Mouse (Mus musculus): Measurements from ENCODE around the gene Efna2. TPM values are rescaled to one million over a fixed set of nuclear protein-coding genes. Genes with fewer than 3 reads are reported as not detected.

Efna2 gene
- polyA plus RNA-seq, 1 experiment from 2014 or later = 12.2 TPM

GRCm38 (mm10) chr10:80157141-80157929 lies 21.9 kb upstream of the Efna2 start:
- Histone ChIP-seq H3K4me3 (ENCODE audit: low read depth, low read length) (no peak overlapping the region), H3K27ac (ENCODE audit: low read depth) (peak overlapping the region; percentile 83), H3K9me3 (ENCODE audit: control insufficient read depth, low read length) (no peaks in the 10 kb centered on the region), H3K4me1 (replicated peaks; ENCODE audit: control insufficient read depth, insufficient read depth, low read length) (peaks cover 84% of the 10 kb centered on the region), H3K9ac (ENCODE audit: low read length) (no peak overlapping the region), H3K4me2 (ENCODE audit: low read length) (no peak overlapping the region), H3K27me3 (replicated peaks; ENCODE audit: control insufficient read depth, insufficient read depth, low read length) (no peaks in the 10 kb centered on the region), H3K36me3 (ENCODE audit: control insufficient read depth, insufficient read depth, low read length) (peaks cover 53% of the 10 kb centered on the region)
- WGBS = 64% methylated on average over 15 of the region's 15 CpGs
- ATAC-seq (replicated peaks; ENCODE audit: low FRiP score, low TSS enrichment, low read depth) = no peak
- DNase-seq (ENCODE audit: low spot score) = no peak

DNA sequence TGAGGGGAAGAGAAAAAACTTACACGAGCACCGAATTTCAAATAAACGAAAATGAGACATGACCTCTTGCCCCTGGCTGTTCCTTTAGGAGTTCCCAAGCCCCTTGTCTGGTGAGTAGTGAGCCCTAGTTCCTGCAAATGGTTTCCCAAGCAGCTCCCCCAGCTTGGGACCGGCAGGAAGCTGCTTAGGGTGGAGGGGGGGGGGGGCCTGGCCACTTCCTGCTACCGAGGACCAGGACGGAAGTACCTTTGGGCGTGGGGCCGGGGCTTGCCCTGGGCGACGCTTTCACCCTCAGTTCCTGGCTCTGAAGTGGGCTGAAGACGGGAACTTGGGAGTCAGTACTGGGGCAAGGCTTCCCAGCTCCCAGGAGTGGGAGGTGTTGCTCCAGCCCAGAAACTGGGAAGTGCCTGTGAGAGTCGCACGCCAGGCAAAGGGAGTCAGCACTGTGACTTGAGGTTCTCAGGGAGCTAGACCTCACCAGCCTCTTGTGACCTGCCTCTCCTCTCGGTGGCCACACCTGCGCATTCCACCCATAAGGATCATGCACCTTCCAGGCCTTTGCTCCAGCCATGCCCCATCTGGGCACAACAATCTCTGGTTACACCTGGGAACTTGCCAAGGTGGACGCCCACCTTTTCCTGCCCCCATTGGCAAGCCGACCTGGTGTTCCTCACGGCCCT lies 20.8 kb upstream of the Efna2 start:
- Histone ChIP-seq H3K4me1 (replicated peaks; ENCODE audit: control insufficient read depth, insufficient read depth, low read length) (peaks cover 81% of the 10 kb centered on the region), H3K9me3 (ENCODE audit: control insufficient read depth, low read length) (no peaks in the 10 kb centered on the region), H3K27ac (ENCODE audit: low read depth) (peak overlapping the region; percentile 83), H3K9ac (ENCODE audit: low read length) (no peak overlapping the region), H3K4me2 (ENCODE audit: low read length) (0 out of 2 replicates have a peak overlapping the region, but pooled peaks have one; percentile 65), H3K27me3 (replicated peaks; ENCODE audit: control insufficient read depth, insufficient read depth, low read length) (no peaks in the 10 kb centered on the region), H3K36me3 (ENCODE audit: control insufficient read depth, insufficient read depth, low read length) (peaks cover 42% of the 10 kb centered on the region), H3K4me3 (ENCODE audit: low read depth, low read length) (no peak overlapping the region)
- peak; percentile 78 for DNase-seq (ENCODE audit: low spot score)
- peak; percentile 2; the same call in 1 of the 2 replicates for ATAC-seq (replicated peaks; ENCODE audit: low FRiP score, low TSS enrichment, low read depth)
- WGBS = 10% methylated on average over 18 of the region's 18 CpGs

GRCm38 (mm10) chr10:80159021-80159560 lies 20.2 kb upstream of the Efna2 start:
- no peak for ATAC-seq (replicated peaks; ENCODE audit: low FRiP score, low TSS enrichment, low read depth)
- Histone ChIP-seq H3K27ac (ENCODE audit: low read depth) (peak overlapping the region; percentile 83), H3K4me2 (ENCODE audit: low read length) (peak overlapping the region; percentile 65), H3K27me3 (replicated peaks; ENCODE audit: control insufficient read depth, insufficient read depth, low read length) (no peaks in the 10 kb centered on the region), H3K9ac (ENCODE audit: low read length) (0 out of 2 replicates have a peak overlapping the region, but pooled peaks have one; percentile 10), H3K9me3 (ENCODE audit: control insufficient read depth, low read length) (no peaks in the 10 kb centered on the region), H3K4me1 (replicated peaks; ENCODE audit: control insufficient read depth, insufficient read depth, low read length) (peaks cover 80% of the 10 kb centered on the region), H3K4me3 (ENCODE audit: low read depth, low read length) (peak overlapping the region; percentile 36), H3K36me3 (ENCODE audit: control insufficient read depth, insufficient read depth, low read length) (peaks cover 36% of the 10 kb centered on the region)
- 8% methylated on average over 12 of the region's 12 CpGs for WGBS
- DNase-seq (ENCODE audit: low spot score) = no peak

DNA sequence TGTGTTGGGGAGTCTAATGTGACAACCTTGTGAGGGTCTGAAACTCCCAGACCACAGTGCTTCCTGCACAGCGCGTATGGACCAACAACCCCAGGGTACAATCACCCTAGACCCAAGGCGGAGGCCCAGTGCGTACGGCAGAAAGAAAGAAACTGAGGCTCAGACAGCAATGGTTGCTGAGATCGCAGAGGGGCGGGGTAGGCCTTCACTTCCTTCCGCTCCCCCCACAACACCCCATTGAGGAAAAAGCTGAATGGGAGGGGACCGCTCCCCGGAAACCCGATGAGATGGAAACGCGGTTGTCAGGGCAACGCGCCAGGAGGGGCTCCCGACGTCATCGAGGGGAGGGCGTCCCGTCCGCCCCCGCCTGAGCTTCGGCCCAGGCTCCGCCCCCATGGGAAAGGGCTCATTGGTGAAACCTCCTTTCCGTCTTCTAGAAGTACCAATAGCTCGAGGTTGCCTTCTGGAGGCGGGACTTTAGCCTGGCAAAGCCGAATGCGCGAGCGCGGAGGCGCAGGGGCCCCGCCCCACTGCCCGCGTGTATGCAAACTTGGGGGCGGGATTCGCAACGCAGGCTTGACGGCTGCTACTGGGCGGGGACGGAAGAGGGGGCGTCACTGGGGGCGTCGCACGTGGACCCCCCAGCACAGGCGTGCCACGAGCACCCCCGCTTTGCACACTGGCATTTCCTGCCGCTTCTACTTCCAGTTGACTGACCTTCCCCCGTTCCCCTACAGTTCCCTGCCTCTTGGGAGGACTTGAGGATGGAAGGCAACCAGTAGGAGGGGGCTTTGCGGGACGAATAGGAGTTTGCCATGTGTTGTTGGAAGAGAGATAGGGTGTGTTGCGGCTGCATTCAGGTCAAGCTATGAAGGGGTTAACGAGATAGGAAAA lies 19.5 kb upstream of the Efna2 start:
- DNase-seq (ENCODE audit: low spot score) (peak; percentile 97), ATAC-seq (replicated peaks; ENCODE audit: low FRiP score, low TSS enrichment, low read depth) (peak; percentile 75)
- Histone ChIP-seq H3K36me3 (ENCODE audit: control insufficient read depth, insufficient read depth, low read length) (peaks cover 29% of the 10 kb centered on the region), H3K27me3 (replicated peaks; ENCODE audit: control insufficient read depth, insufficient read depth, low read length) (no peaks in the 10 kb centered on the region), H3K9ac (ENCODE audit: low read length) (0 out of 2 replicates have a peak overlapping the region, but pooled peaks have one; percentile 10), H3K4me1 (replicated peaks; ENCODE audit: control insufficient read depth, insufficient read depth, low read length) (peaks cover 83% of the 10 kb centered on the region), H3K4me2 (ENCODE audit: low read length) (peak overlapping the region; percentile 65), H3K27ac (ENCODE audit: low read depth) (peak overlapping the region; percentile 84), H3K9me3 (ENCODE audit: control insufficient read depth, low read length) (no peaks in the 10 kb centered on the region), H3K4me3 (ENCODE audit: low read depth, low read length) (peak overlapping the region; percentile 36)
- WGBS = under 1% methylated on average over 54 of the region's 55 CpGs

- H3K36me3 ChIP-seq (ENCODE audit: control insufficient read depth, insufficient read depth, low read length) = peaks cover 20% of the 10 kb centered on the region
- H3K4me1 ChIP-seq (replicated peaks; ENCODE audit: control insufficient read depth, insufficient read depth, low read length) = peaks cover 83% of the 10 kb centered on the region
- H3K27me3 ChIP-seq (replicated peaks; ENCODE audit: control insufficient read depth, insufficient read depth, low read length) = no peaks in the 10 kb centered on the region
- H3K9me3 ChIP-seq (ENCODE audit: control insufficient read depth, low read length) = no peaks in the 10 kb centered on the region
- peak overlapping the region; percentile 56 for H3K4me2 ChIP-seq (ENCODE audit: low read length)
- DNase-seq (ENCODE audit: low spot score) = peak; percentile 79
- ATAC-seq (replicated peaks; ENCODE audit: low FRiP score, low TSS enrichment, low read depth) = no peak
- H3K4me3 ChIP-seq (ENCODE audit: low read depth, low read length) = peak overlapping the region; percentile 33
- 3% methylated on average over 28 of the region's 33 CpGs for WGBS
- H3K9ac ChIP-seq (ENCODE audit: low read length) = peak overlapping the region; percentile 20
- peak overlapping the region; percentile 84 for H3K27ac ChIP-seq (ENCODE audit: low read depth)
Measured at GRCm38 (mm10) chr10:80160455-80161371, 18.6 kb upstream of the Efna2 start.

DNA sequence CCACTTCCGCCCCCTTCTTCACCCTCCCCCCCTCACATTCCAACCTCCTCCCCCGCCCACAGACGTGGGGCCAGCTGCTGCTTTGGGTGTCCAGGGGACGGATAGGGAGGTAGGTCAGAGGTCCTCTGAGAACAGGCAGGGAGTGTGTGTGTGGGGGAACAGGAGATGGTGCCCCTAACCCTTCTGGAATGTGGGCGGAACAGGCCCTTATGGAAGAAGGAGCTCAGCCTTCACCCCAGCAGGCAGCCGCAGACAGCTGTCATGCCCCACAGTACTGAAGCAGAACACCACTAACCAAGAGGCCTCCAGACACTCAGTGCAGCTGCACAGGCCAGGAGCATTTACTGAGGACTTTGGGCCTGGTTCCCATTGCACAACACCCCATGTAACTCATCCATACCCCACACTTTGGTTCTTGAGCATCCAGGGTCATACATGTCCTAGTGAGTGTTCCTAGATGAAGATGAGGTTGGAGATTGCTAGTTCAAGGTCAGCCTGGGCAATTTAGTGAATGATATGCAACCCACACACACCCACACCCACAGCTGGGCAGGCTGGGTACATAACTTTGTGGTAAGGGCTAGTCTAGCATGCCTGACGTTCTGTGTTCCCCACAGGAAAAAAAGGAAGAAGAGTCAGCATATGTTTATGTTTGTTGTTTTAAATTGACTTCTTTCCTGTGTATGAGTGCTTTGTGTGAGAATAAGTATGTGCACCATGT lies 17.6 kb upstream of the Efna2 start:
- peak overlapping the region; percentile 56 for H3K4me2 ChIP-seq (ENCODE audit: low read length)
- H3K4me3 ChIP-seq (ENCODE audit: low read depth, low read length) = peak overlapping the region; percentile 33; the same call in 1 of the 2 replicates
- H3K27me3 ChIP-seq (replicated peaks; ENCODE audit: control insufficient read depth, insufficient read depth, low read length) = no peaks in the 10 kb centered on the region
- no peak for ATAC-seq (replicated peaks; ENCODE audit: low FRiP score, low TSS enrichment, low read depth)
- H3K27ac ChIP-seq (ENCODE audit: low read depth) = peak overlapping the region; percentile 84
- peak; percentile 83 for DNase-seq (ENCODE audit: low spot score)
- H3K9me3 ChIP-seq (ENCODE audit: control insufficient read depth, low read length) = no peaks in the 10 kb centered on the region
- peaks cover 81% of the 10 kb centered on the region for H3K4me1 ChIP-seq (replicated peaks; ENCODE audit: control insufficient read depth, insufficient read depth, low read length)
- H3K36me3 ChIP-seq (ENCODE audit: control insufficient read depth, insufficient read depth, low read length) = peaks cover 10% of the 10 kb centered on the region
- H3K9ac ChIP-seq (ENCODE audit: low read length) = peak overlapping the region; percentile 20; the same call in 1 of the 2 replicates
- 4% methylated on average over 7 of the region's 7 CpGs for WGBS

DNA sequence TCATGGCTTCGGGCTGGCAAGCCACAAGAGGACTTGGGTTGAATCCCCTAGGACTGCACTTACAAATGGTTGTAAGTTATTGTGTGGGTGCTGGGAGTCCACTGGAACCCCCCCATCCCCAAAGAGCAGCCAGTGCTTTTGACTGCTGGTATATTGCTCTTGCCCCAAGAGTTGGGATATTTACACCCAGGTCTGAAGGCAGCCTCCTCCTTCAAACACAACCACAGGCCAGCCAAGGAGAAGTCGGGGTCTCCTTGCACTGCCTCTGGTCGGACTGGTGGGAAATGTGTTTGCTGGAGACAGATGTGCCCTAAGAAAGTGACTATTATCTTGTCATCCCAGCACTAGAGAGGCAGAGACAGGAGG lies 17.1 kb upstream of the Efna2 start:
- DNase-seq (ENCODE audit: low spot score) (no peak), ATAC-seq (replicated peaks; ENCODE audit: low FRiP score, low TSS enrichment, low read depth) (no peak)
- no peak overlapping the region for H3K9ac ChIP-seq (ENCODE audit: low read length)
- H3K27ac ChIP-seq (ENCODE audit: low read depth) = peak overlapping the region; percentile 84
- H3K4me1 ChIP-seq (replicated peaks; ENCODE audit: control insufficient read depth, insufficient read depth, low read length) = peaks cover 80% of the 10 kb centered on the region
- H3K36me3 ChIP-seq (ENCODE audit: control insufficient read depth, insufficient read depth, low read length) = peaks cover 5% of the 10 kb centered on the region
- H3K27me3 ChIP-seq (replicated peaks; ENCODE audit: control insufficient read depth, insufficient read depth, low read length) = no peaks in the 10 kb centered on the region
- H3K4me2 ChIP-seq (ENCODE audit: low read length) = peak overlapping the region; percentile 56; the same call in 1 of the 2 replicates
- no peak overlapping the region for H3K4me3 ChIP-seq (ENCODE audit: low read depth, low read length)
- no peaks in the 10 kb centered on the region for H3K9me3 ChIP-seq (ENCODE audit: control insufficient read depth, low read length)
- WGBS = 74% methylated on average over 3 of the region's 3 CpGs
